Mouse (Mus musculus) kidney, embryonic 15.5 days (tissue): ENCODE measurements around the gene Pdgfa. TPM values are rescaled to one million over a fixed set of nuclear protein-coding genes. Genes with fewer than 3 reads are reported as not detected.

Source experiments
- ATAC-seq: fragments of 200-750 bp; cut with Nextera tagmentation; replicated peaks from 2 replicates; pipeline ENCODE4 v1.8.0; 2017; ENCODE audit warnings: moderate TSS enrichment; ENCODE audit not compliant: low FRiP score
- H3K27ac ChIP-seq: fragments of 300-500 bp; sonication (generic); 2 replicates; pipeline ENCODE4 v1.5.1; 2015; ENCODE audit warnings: mild to moderate bottlenecking, inconsistent platforms
- H3K27me3 ChIP-seq: fragments of 300-500 bp; sonication (generic); 2 replicates; pipeline ENCODE4 v1.6.1; 2015; ENCODE audit warnings: inconsistent platforms
- H3K36me3 ChIP-seq: fragments of 300-500 bp; sonication (generic); 2 replicates; pipeline ENCODE4 v1.6.1; 2015; ENCODE audit warnings: inconsistent platforms
- H3K4me1 ChIP-seq: fragments of 300-500 bp; sonication (generic); 2 replicates; pipeline ENCODE4 v1.6.1; 2015; ENCODE audit warnings: inconsistent platforms
- H3K4me2 ChIP-seq: fragments of 300-500 bp; sonication (generic); 2 replicates; pipeline ENCODE4 v1.6.1; 2015; ENCODE audit warnings: moderate library complexity, mild to moderate bottlenecking, inconsistent platforms
- H3K4me3 ChIP-seq: fragments of 300-500 bp; sonication (generic); replicated peaks from 2 replicates; pipeline ENCODE4 v1.5.1; 2015; ENCODE audit warnings: mild to moderate bottlenecking, inconsistent platforms
- H3K9ac ChIP-seq: fragments of 300-500 bp; sonication (generic); 2 replicates; pipeline ENCODE4 v1.6.1; 2015; ENCODE audit warnings: mild to moderate bottlenecking, inconsistent platforms
- H3K9me3 ChIP-seq: fragments of 300-500 bp; sonication (generic); replicated peaks from 2 replicates; pipeline ENCODE4 v1.6.1; 2016; ENCODE audit warnings: inconsistent platforms
- WGBS: fragments of 180-500 bp; shearing (Covaris S2); methylation state at CpG from one replicate; pipeline ENCODE4 v1.1.7; 2015; ENCODE audit warnings: mixed read lengths; 5-methylcytosine and 5-hydroxymethylcytosine counted together
- polyA plus RNA-seq: library from polyadenylated mRNA; unstranded; fragments of >200 nt; fragmentation: Nextera tagmentation; extraction: Ambion mirVana; gene quantifications from 2 replicates; pipeline ENCODE4 v1.2.1, GENCODE M21; 2015

The Pdgfa gene
- polyA plus RNA-seq = 52.9 and 55.7 TPM in 2 replicates

DNA sequence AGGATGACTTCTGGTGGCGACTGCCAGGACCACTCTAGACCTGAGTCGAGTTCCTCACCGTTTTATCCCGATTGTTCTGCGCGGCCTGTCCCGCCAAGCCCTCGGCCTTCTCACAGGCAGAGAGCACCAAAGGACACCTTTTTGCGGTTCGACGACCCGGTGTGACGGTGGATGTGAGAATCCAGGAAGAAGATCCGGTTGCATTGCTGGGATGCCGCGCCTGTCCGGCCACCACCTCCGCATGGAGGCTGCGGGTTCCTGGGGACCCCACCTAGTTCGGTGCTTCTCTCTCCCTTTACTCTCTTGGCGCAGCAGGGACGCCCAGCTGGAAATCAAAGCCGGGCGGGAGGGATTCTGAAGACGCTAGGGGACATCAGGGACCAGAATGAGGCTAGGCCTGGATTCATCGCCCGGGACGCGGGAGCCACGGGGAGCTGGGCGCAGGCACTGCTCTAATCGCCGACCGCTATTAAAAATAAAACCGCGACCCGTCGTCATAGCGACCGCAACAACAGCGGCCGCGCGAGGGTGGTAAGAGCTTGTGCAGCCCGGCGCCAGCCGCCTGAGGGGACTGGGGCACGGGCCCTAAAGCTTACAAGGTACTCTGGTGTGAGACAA is at the start of gene Pdgfa:
Gene Pdgfa (minus strand): TSS at position 200 of the 618 bp plus-strand sequence.
- ATAC-seq = 0 out of 2 replicates have a peak, but pooled peaks have one; percentile 7
- H3K27me3 ChIP-seq = peaks cover 66% of the 10 kb centered on the region
- H3K27ac ChIP-seq = peak within 1 kb of the TSS; percentile 96
- peaks cover 64% of the 10 kb centered on the region for H3K4me1 ChIP-seq
- peak within 1 kb of the TSS; percentile 74 for H3K4me3 ChIP-seq
- H3K9ac ChIP-seq = peak within 1 kb of the TSS; percentile 79
- WGBS = 3% methylated on average over 48 of the region's 48 CpGs
- H3K36me3 ChIP-seq = no peaks in the 10 kb centered on the region
- H3K9me3 ChIP-seq = 0 out of 2 replicates have a peak, but pooled peaks cover 4% of the 10 kb centered on the region
- peak within 1 kb of the TSS; percentile 96 for H3K4me2 ChIP-seq

GRCm38 (mm10) chr5:139046636-139047035 is 49.5 kb upstream of the Pdgfa start:
- no peaks in the 10 kb centered on the region for H3K9me3 ChIP-seq
- no peak overlapping the region for H3K9ac ChIP-seq
- 64% methylated on average over 5 of the region's 5 CpGs for WGBS
- H3K4me3 ChIP-seq = no peak overlapping the region
- 0 out of 2 replicates have a peak, but pooled peaks cover 2% of the 10 kb centered on the region for H3K36me3 ChIP-seq
- H3K4me2 ChIP-seq = no peak overlapping the region
- 0 out of 2 replicates have a peak, but pooled peaks cover 3% of the 10 kb centered on the region for H3K4me1 ChIP-seq
- no peaks in the 10 kb centered on the region for H3K27me3 ChIP-seq
- no peak for ATAC-seq
- no peak overlapping the region for H3K27ac ChIP-seq

DNA sequence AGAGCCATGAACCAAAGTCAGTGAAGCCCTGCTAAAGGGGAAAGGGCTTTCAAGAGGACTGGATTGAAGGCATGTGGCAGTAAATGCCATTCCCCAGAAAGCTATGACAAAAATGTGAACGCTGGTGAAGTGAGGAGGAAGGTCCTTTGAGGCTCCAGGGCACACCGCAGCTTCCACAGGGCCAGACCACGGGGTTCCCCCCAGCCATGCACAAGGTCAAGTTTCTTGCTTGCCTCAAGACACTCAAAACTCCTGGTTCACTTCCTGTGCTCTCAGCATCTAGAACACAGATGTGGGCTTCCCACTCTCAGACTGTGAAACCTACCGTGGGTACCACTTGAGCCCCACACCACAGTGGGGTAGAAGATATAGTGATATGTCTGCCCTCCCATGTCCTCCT is 46.4 kb upstream of the Pdgfa start:
- Histone ChIP-seq H3K27ac (no peak overlapping the region), H3K4me2 (no peak overlapping the region), H3K9me3 (no peaks in the 10 kb centered on the region), H3K9ac (no peak overlapping the region), H3K36me3 (0 out of 2 replicates have a peak, but pooled peaks cover 2% of the 10 kb centered on the region), H3K27me3 (no peaks in the 10 kb centered on the region), H3K4me3 (no peak overlapping the region), H3K4me1 (0 out of 2 replicates have a peak, but pooled peaks cover 3% of the 10 kb centered on the region)
- ATAC-seq = no peak
- WGBS = 78% methylated on average over 4 of the region's 4 CpGs

- 61% methylated on average over 12 of the region's 12 CpGs for WGBS
- Histone ChIP-seq H3K36me3 (0 out of 2 replicates have a peak, but pooled peaks cover 2% of the 10 kb centered on the region), H3K27ac (no peak overlapping the region), H3K9me3 (no peaks in the 10 kb centered on the region), H3K4me2 (no peak overlapping the region), H3K27me3 (no peaks in the 10 kb centered on the region), H3K4me1 (0 out of 2 replicates have a peak, but pooled peaks cover 3% of the 10 kb centered on the region), H3K9ac (no peak overlapping the region), H3K4me3 (no peak overlapping the region)
- ATAC-seq = no peak
These were observed 45.1 kb upstream of the Pdgfa start for GRCm38 (mm10) chr5:139042299-139042698.

DNA sequence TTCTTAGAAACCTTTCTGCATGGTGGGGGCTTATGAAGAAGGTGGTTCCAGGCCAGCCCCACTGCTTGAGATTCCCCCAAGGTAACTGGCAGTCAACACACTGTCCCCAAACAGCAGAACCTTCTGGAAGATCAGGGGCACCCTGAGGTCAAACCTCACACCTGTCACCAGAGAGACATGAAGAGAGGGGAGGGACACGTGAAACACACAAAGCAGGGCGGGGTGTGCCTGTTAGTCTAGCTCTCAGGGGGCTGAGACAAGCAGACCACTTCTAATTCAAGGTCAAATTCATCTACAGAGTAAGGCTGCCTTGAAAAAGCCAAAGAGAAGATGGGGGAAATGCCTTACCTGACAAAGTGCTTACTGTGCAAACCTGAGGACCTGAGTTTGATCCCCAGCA is 38.0 kb upstream of the Pdgfa start:
- no peak overlapping the region for H3K4me2 ChIP-seq
- no peak overlapping the region for H3K4me3 ChIP-seq
- no peaks in the 10 kb centered on the region for H3K36me3 ChIP-seq
- H3K9ac ChIP-seq = no peak overlapping the region
- no peaks in the 10 kb centered on the region for H3K9me3 ChIP-seq
- ATAC-seq = no peak
- 53% methylated on average over 2 of the region's 2 CpGs for WGBS
- H3K27me3 ChIP-seq = no peaks in the 10 kb centered on the region
- peak overlapping the region; percentile 5; the same call in 1 of the 2 replicates for H3K27ac ChIP-seq
- peaks cover 25% of the 10 kb centered on the region for H3K4me1 ChIP-seq

DNA sequence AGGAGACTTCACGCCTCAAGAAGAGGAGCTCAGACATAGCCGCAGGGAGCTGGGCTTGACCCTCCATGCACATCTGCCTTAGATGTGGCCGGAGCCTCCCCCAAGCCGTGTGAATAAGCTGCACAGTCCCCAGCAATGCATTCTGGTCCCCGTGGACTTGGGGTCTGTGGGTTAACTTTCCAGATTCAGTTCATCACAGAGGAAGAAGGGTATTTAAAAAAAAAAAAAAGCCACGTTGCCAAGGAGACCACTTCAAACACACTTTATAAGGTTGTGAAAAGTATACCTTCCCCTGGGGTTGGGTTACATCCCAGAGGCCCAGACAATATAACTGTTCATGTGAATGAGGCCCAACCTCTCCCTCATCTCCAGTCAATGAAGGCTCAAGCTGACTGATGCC is 37.6 kb upstream of the Pdgfa start:
- ATAC-seq = peak; percentile 69
- H3K27ac ChIP-seq = peak overlapping the region; percentile 83
- 23% methylated on average over 6 of the region's 6 CpGs for WGBS

DNA sequence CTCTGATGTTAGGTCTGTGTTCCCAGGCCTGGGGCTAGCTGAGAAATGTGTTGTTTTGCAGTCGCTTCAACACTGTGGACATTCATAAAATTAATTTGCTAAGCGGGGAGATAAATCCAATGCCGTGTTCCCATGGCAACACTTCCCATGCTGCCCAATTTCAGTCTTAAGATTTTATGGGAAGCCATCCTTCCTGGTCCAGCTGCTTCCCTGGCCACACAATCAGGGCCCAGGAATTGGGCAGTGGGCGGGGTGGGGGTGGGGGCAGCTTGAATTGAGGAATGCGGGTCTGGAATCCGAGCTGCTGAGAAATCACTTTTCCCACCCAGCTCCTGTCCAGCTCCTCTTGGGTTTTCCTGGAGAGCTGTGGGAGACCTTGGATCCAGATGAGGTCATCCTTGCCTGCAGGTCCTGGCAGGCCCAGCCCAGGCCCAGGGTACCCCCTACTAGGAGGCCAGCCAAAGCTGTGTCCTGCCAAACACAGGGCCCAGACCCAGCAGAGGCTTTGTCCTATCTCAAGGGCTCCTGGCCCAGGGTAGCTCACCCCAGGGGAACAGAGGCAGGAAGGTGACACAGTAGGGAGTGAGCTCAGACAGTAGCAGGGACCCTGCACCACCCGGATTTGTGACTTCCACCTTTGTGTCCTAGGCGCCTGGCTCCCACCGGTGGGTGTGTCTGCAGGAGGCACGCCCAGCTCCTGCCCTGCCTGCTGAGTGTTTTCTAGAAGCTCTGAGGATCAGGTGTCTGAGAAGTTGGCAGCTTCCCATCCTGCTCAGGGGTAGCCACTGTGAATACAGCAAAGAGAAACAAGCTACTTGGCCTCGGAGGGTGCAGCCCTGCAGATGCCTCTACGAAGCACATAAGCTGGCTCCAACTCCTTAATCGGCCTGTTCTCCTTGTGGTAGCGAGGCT is 36.5 kb upstream of the Pdgfa start:
- Histone ChIP-seq H3K9me3 (no peaks in the 10 kb centered on the region), H3K27ac (peak overlapping the region; percentile 83), H3K4me2 (no peak overlapping the region), H3K36me3 (no peaks in the 10 kb centered on the region), H3K27me3 (no peaks in the 10 kb centered on the region), H3K4me3 (no peak overlapping the region), H3K4me1 (peaks cover 25% of the 10 kb centered on the region), H3K9ac (no peak overlapping the region)
- WGBS = 34% methylated on average over 14 of the region's 14 CpGs
- peak; percentile 70 for ATAC-seq

More for the DNA sequence above, 37.6 kb upstream of the Pdgfa start:
- Histone ChIP-seq H3K9ac (no peak overlapping the region), H3K27me3 (no peaks in the 10 kb centered on the region), H3K4me1 (peaks cover 25% of the 10 kb centered on the region), H3K9me3 (no peaks in the 10 kb centered on the region), H3K4me3 (no peak overlapping the region), H3K36me3 (no peaks in the 10 kb centered on the region), H3K4me2 (no peak overlapping the region)

DNA sequence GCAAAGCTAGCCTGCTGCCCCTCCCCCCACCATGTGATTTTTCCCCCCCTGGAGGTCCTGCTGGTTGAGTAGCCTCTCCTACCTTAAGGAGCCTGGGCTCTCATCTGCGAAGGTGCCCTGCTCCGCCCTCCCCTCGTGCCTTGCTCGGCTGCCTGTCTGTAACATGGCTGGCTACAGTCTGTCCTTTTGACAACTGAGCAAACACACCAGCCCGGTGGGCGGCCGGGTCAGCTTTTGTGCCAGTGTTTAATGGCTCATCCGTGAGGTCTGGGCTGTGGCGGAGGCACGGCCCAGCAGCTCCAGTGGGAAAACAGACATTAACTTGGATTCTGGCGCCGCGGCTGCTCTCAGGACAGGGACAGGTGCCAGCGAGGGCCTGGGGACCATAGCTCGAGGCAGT is 30.4 kb upstream of the Pdgfa start:
- H3K27me3 ChIP-seq = no peaks in the 10 kb centered on the region
- no peak overlapping the region for H3K9ac ChIP-seq
- no peaks in the 10 kb centered on the region for H3K36me3 ChIP-seq
- no peaks in the 10 kb centered on the region for H3K9me3 ChIP-seq
- H3K4me2 ChIP-seq = no peak overlapping the region
- H3K4me1 ChIP-seq = peaks cover 20% of the 10 kb centered on the region
- WGBS = 21% methylated on average over 15 of the region's 15 CpGs
- H3K27ac ChIP-seq = peak overlapping the region; percentile 79
- peak; percentile 88 for ATAC-seq
- no peak overlapping the region for H3K4me3 ChIP-seq

GRCm38 (mm10) chr5:139024351-139025105 is 27.4 kb upstream of the Pdgfa start:
- no peaks in the 10 kb centered on the region for H3K27me3 ChIP-seq
- H3K9me3 ChIP-seq = no peaks in the 10 kb centered on the region
- ATAC-seq = no peak
- H3K4me1 ChIP-seq = peaks cover 28% of the 10 kb centered on the region
- no peak overlapping the region for H3K4me2 ChIP-seq
- no peak overlapping the region for H3K9ac ChIP-seq
- no peak overlapping the region for H3K4me3 ChIP-seq
- 72% methylated on average over 12 of the region's 12 CpGs for WGBS
- no peak overlapping the region for H3K27ac ChIP-seq
- H3K36me3 ChIP-seq = no peaks in the 10 kb centered on the region

DNA sequence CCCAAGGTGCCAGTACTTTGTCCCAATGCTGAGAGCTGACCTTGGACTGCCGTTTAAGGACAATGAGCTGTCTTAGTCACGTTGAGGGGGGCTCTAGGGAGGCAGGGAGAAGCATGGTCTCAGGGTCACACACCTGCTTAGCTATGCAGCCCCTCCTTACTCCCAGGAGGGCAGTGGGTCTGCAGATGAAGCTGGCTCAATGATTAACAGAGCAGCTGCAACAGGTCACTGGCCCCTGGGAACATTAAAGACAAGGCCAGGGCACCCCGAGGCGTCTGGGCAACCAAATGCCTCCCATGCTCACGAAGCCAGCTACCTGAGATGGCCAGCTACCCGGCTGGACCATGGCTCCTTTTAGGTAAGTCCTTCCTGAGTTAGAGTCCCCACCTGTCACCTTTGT is 23.4 kb upstream of the Pdgfa start:
- no peak overlapping the region for H3K27ac ChIP-seq
- ATAC-seq = peak; percentile 72
- H3K9me3 ChIP-seq = no peaks in the 10 kb centered on the region
- 46% methylated on average over 6 of the region's 6 CpGs for WGBS
- no peak overlapping the region for H3K4me3 ChIP-seq
- peaks cover 19% of the 10 kb centered on the region for H3K4me1 ChIP-seq
- H3K36me3 ChIP-seq = no peaks in the 10 kb centered on the region; the same call in 1 of the 2 replicates
- H3K4me2 ChIP-seq = no peak overlapping the region
- H3K27me3 ChIP-seq = no peaks in the 10 kb centered on the region
- no peak overlapping the region for H3K9ac ChIP-seq

DNA sequence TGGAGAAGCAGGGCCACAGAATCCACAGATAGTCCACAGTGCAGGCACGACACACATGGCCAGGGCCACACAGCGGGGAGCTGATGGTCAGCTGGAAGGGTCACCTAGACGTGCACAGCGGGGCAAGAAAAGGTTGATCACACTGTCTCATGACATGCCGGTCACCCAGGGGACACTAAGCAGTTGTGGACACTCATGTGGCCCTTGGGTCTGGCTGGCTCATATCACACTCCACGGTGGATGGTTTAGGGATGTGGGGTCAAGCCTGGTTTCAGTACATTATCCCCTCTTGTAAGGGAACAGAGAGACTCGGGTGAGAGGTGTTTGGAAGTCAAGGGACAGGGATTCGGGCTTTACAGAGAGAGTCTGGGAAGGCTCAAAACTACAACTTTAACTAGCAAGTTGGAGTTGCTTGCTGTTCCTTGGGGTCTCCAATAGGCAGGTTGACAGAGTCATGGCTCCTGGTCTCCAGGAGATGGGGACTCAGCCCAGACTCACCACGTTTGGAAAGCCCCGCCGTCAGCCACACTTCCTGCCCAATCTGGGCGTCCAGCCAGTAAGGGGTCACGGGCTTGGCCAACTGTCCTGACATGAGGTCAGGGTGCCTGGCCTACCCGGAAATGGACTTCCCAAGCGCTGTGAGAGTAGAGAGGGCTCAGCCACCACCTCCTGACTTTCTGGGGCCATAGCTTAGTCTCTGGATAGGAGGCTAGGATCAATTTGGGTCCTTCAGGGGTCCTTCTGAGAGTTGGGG is 20.4 kb upstream of the Pdgfa start:
- H3K9me3 ChIP-seq = no peaks in the 10 kb centered on the region
- H3K27me3 ChIP-seq = no peaks in the 10 kb centered on the region
- H3K36me3 ChIP-seq = no peaks in the 10 kb centered on the region; the same call in 1 of the 2 replicates
- no peak overlapping the region for H3K4me3 ChIP-seq
- peaks cover 27% of the 10 kb centered on the region for H3K4me1 ChIP-seq
- WGBS = 68% methylated on average over 15 of the region's 15 CpGs
- ATAC-seq = no peak
- H3K27ac ChIP-seq = no peak overlapping the region
- no peak overlapping the region for H3K4me2 ChIP-seq
- no peak overlapping the region for H3K9ac ChIP-seq
